Mouse (Mus musculus) adrenal gland, postnatal 36 days (tissue): ENCODE results near the gene Rpl5. TPM values are rescaled to one million over a fixed set of nuclear protein-coding genes. Genes with fewer than 3 reads are reported as not detected.
"Not testable (repeated sequence)": the region's sequence is repeated elsewhere in the genome, so short reads cannot be mapped to it uniquely, and the experiment has no call there.

Experiments used
- DNase-seq, 2 experiments: peaks; one replicate each; pipeline ENCODE4 v3.0.0; 2021; ENCODE audit warnings: mixed read lengths in 1 of 2
- total RNA-seq, 2 experiments: library from RNA; stranded (reverse); gene quantifications; 2 replicates each; pipeline ENCODE4 v1.2.3; 2021

Gene Rpl5
- total RNA-seq, 2 experiments from 2014 or later: 57.8 to 72.1 TPM

DNA sequence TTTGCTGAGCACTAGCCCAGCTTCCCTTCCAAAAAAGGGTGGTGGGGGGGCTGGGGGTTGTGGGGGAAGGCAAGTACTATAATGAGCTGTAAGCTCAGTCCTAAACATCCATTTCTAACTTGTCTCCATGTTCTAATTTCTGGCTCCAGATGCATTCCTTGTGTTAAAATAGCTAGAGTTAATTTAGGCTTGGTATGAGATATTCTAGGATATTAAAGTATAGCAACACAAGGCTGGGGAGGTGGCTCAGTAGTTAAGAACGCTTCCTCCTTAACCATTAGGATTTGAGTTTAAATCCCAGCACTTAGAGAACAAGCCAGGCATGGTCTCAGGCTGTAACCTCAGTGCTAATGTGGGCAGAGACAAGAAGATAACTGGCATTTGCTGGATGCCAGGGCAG, 4.0 kb upstream of the Rpl5 start:
- DNase-seq: no peak

- no peak for DNase-seq
Observed at GRCm38 (mm10) chr5:107901014-107901615, 813 bp downstream of the Rpl5 start.

DNA sequence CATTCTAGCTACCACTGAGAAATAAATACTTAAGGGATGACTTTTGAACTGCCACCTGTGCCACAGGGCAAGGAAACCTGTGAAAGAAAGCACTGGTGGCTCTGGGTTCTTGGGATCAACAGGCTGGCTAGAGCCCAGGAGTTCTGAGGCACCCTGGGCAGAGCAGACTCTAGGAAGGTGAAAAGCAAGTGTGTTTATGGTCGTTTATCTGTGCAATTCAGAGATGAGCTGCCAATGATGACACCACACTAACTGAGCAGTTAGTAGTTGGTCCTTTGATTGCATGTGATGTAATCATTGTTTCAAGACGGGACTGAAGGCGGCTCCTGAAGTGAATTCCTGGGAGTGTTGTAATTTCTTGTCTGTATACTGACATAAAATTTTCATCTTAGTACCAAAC, 4.0 kb downstream of the Rpl5 start:
- DNase-seq: no peak

DNA sequence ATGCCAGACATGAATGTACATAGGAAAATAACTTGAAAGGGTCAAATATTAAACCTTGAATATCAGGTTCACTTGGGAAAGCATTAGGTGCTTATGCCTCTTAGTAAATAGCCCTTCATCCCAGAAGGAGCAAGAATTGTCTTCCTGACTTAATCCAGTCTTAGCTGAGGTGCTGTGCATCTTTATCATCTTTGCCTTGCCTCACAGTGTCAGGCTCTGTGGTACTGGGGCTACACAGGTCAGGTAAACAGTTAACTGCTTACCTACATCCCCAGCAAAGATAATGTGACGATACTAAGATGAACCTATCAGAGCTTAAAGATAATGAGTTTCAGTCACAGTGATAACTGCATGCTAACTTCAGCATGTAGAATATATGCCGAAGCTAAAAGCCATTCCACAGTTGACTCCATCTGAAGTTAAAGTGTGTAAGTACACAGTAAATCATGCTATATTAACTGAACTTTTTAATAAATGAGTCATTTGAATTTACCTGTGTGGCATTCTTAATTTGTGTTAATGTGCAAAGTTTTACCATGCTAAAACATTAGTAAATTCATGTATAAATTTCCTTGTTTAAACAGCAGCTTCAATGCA, 8.3 kb downstream of the Rpl5 start:
- no peak for DNase-seq

DNA sequence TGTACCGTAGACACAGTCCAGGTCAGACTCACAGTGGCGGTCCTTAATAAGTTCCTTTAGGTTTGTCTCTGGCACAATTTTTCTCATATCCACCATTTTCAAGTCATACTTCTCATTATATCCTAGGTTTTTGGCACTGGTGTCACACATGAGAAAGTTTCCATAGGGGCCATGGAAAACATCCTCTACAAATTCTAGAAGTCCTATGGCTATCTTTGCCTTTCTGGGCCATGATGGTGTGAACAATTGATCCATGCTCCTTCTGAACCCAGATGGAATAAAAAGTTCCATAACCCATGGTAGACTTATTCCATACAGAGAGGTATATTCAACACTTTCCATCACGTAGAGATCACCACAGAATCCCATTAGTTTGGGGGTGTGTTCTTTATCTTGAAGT, 9.4 kb downstream of the Rpl5 start:
- no peak for DNase-seq

GRCm38 (mm10) chr5:107910084-107910616, 9.8 kb downstream of the Rpl5 start:
- no peak for DNase-seq

GRCm38 (mm10) chr5:107911012-107911411, 10.7 kb downstream of the Rpl5 start:
- DNase-seq: no peak

DNA sequence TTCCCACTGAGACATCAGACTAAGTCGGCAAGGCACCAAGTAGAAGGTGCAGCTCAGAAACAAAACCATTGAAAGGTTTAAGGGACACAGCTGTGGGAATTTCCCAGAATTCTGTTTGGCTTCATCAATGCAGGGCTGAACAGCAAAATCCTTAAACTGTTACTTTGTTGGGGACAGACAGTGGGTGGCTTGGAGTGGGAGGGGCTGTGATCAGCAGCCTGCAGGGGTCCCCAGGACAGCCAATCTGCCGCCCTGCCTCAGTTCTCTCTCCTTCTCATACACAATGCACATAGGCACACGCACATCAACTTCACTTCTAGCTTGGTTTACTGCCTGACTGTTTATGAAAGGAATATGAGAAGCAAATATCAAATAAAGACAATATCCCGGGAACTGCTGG, 15.0 kb downstream of the Rpl5 start:
- no peak for DNase-seq

DNA sequence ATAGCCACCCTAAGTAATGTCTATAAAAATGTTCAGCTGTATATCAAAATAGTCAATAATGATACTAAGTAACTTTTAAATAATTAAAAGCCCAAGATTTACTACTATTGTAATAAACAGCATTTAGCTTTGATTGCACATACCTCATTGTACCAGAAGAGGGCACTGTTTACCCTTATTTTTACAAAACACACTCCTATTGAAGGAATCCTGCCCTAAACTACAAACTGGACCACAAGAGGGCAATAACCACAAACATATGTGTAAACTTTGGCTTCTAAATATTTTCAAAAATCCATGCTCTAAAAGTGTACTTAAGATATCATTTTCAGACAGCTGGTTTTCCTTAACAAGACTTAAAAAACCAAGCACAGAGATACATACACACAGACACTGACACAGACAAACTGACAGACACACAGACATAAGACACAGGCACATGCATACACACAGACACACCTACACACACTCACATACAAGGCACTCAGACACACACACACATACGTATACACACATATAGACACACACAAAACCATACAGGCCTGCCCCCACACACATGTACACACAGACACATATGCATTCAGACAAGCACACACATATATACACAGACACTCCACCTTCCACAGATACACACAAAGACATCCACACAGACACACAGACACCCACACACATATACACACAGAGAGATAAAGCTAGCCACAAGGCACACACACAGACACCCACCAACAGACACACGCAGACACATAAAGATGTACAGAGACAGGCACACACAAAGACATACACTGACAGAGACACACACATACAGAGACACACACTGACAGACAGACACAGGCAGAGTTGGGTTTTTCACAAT, 21.3 kb downstream of the Rpl5 start:
- DNase-seq: peak in 1 of 2 experiments; percentile 44

- DNase-seq: no peak
Observed at GRCm38 (mm10) chr5:107922836-107923235, 22.5 kb downstream of the Rpl5 start.

- DNase-seq: no peak
Observed at GRCm38 (mm10) chr5:107924564-107924963, 24.3 kb downstream of the Rpl5 start.

GRCm38 (mm10) chr5:107926550-107927249, 26.4 kb downstream of the Rpl5 start:
- no peak for DNase-seq

- no peak for DNase-seq
Observed at GRCm38 (mm10) chr5:107932556-107932955, 32.3 kb downstream of the Rpl5 start.

- no peak for DNase-seq
Observed at GRCm38 (mm10) chr5:107933202-107933974, 33.1 kb downstream of the Rpl5 start.

DNA sequence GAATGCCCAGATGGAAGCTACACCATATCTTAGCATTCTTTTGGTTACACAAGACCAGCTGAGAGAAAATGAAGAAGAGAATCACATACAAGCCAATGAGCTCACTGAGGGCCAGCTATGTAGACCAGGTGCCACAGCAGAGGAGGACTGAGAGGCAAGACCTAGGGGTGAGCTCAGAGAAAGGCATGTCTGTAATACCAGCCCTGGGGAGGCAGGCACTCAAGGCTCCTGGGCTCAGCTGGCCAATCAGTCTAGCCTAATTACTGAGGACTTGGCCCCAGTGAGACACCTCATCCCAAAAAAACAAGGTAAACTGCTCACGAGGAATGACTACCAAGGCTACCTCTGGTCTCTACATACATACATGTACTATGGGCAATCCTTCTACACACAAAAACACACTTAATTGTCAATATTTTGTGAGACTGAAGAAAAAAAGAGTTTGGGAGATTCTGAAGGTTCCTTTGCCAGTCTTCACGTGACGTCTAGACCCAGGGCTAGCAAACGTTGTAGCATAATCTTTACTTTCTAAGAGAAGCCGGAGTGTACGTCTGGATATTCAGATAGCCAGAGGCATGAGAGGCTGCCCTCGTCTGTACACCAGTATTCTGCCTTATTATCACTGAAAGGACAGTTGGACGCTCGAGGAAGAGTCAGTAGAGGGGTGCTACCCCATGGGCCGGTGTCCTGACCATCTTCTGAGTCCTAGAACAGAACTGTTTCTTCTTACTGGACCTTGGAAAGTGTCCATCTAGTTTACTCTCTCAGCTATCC, 34.7 kb downstream of the Rpl5 start:
- no peak for DNase-seq

GRCm38 (mm10) chr5:107936625-107937389, 36.5 kb downstream of the Rpl5 start:
- DNase-seq: no peak

- not testable (repeated sequence) for DNase-seq
Observed at GRCm38 (mm10) chr5:107938483-107938882, 38.2 kb downstream of the Rpl5 start.

- no peak for DNase-seq
Observed at GRCm38 (mm10) chr5:107938886-107939285, 38.6 kb downstream of the Rpl5 start.

- DNase-seq: no peak
Observed at GRCm38 (mm10) chr5:107939701-107940100, 39.4 kb downstream of the Rpl5 start.

DNA sequence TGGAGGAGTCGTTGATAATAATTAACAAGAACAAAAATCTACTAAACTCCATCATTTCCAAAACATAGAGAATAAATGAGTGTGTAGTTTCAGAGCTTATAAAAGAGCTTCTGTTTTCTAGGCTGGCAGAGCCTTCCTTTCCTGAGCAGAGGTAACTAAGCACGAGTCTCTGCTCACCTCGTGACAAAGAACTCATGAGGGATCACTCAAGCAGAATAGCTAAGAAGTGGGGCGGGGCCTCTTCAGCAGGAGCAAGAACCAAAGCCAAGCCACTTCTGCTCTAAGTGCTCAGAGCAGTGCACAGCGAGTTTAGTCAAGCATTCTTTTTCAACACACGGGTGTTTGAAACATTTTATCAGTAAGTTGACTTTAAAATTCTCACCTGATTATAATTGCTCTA, 40.9 kb downstream of the Rpl5 start:
- no peak for DNase-seq
